Mouse (Mus musculus): ENCODE data around the gene Gm21477.
"Not testable (repeated sequence)": the region's sequence is repeated elsewhere in the genome, so short reads cannot be mapped to it uniquely, and the experiment has no call there.

Gm21477 gene

GRCm38 (mm10) chrY:87116521-87116920, at the start of gene Gm21477:
Gene Gm21477 (plus strand): TSS chrY:87116821.
- not testable (repeated sequence) for DNase-seq (ENCODE audit: low read depth in 1 of 2, low spot score in 2 of 2)
